Mouse (Mus musculus) spleen, adult 2 months (tissue): ENCODE results near the gene Lonp2.

Experiments
- CTCF ChIP-seq: fragments of 200-500 bp; IDR thresholded peaks from 2 replicates; pipeline ENCODE4 v1.5.1; 2011; ENCODE audit warnings: mild to moderate bottlenecking, inconsistent platforms; ENCODE audit not compliant: insufficient read depth, insufficient read length, insufficient replicate concordance; ENCODE audit errors: extremely low read depth
- POLR2A ChIP-seq: fragments of 200-500 bp; IDR thresholded peaks from 2 replicates; pipeline ENCODE4 v1.6.1; 2011; ENCODE audit warnings: low read depth, low read length, inconsistent platforms

- TF ChIP-seq CTCF (no peak), POLR2A (no peak)
Observed at GRCm38 (mm10) chr8:86705317-86705716, 81.5 kb downstream of the Lonp2 start.
